In genomic region chr7:16412930-16413329, GRCm38 (mm10) we compare ENCODE assay signal across 13 mouse cellular contexts. TPM values are rescaled to one million over a fixed set of nuclear protein-coding genes. Genes with fewer than 3 reads are reported as not detected.
DNase-seq lines count a peak whose midpoint lies in the region; ATAC-seq and TF ChIP-seq lines count a peak whose summit lies in the region.
"Had no signal": no experiment of that assay in that cellular context is flagged by ENCODE, and none has a peak within 500 bp of the region (broad histone marks: within the 10 kb centered on the region; RNA-seq: fewer than 3 reads in every experiment).

No protein-coding gene starts in this region.

- H3K27ac ChIP-seq in forebrain, embryonic 13.5 days = peak overlapping the region; percentile 11; the same call in 1 of the 2 replicates
- no peak overlapping the region for H3K27ac ChIP-seq in forebrain, embryonic 14.5 days (ENCODE audit: low read depth, low read length)
- H3K27ac ChIP-seq in lung, embryonic 14.5 days (ENCODE audit: low read depth) = no peak overlapping the region; the same call in 1 of the 2 replicates
- peak overlapping the region; percentile 77 for H3K27ac ChIP-seq in liver, embryonic 15.5 days (replicated peaks)
- H3K27ac ChIP-seq: neural tube, embryonic 12.5 days had no signal

- DNase-seq in forebrain, embryonic 14.5 days (ENCODE audit: low spot score) = no peak
- DNase-seq in lung, embryonic 14.5 days = peak; percentile 32
- DNase-seq in lung, postnatal 25 days (ENCODE audit: low spot score) = no peak
- DNase-seq in retina, adult 2 months (ENCODE audit: low read depth, low spot score) = peak; percentile 65
- no peak for DNase-seq in neural tube, embryonic 10.5 days (ENCODE audit: extremely low spot score, low spot score)
- DNase-seq in cerebellum, postnatal 14 days = no peak
- DNase-seq: B cell, adult 2 months; cerebellum, postnatal 25 days; heart, postnatal 10 days; kidney, adult 9 months had no signal

- H3K4me3 ChIP-seq in forebrain, embryonic 13.5 days = no peak overlapping the region
- H3K4me3 ChIP-seq in forebrain, embryonic 14.5 days (ENCODE audit: low read depth, low read length) = no peak overlapping the region
- H3K4me3 ChIP-seq in lung, embryonic 14.5 days (ENCODE audit: low read depth, low read length) = no peak overlapping the region
- no peak overlapping the region for H3K4me3 ChIP-seq in liver, embryonic 15.5 days (replicated peaks)
- H3K4me3 ChIP-seq: neural tube, embryonic 12.5 days had no signal

- WGBS in forebrain, embryonic 13.5 days = 47% methylated on average over 2 of the region's 2 CpGs
- WGBS in forebrain, embryonic 14.5 days = 55% methylated on average over 2 of the region's 2 CpGs
- 43% methylated on average over 2 of the region's 2 CpGs for WGBS in lung, embryonic 14.5 days
- 79% methylated on average over 2 of the region's 2 CpGs for WGBS in liver, embryonic 15.5 days (ENCODE audit: insufficient replicate concordance)

- 0 out of 2 replicates have a peak overlapping the region, but pooled peaks have one; percentile 17 for H3K9ac ChIP-seq in forebrain, embryonic 13.5 days
- H3K9ac ChIP-seq in forebrain, embryonic 14.5 days (ENCODE audit: low read length) = no peak overlapping the region
- H3K9ac ChIP-seq in lung, embryonic 14.5 days = no peak overlapping the region
- H3K9ac ChIP-seq in liver, embryonic 15.5 days = no peak overlapping the region
- H3K9ac ChIP-seq: neural tube, embryonic 12.5 days had no signal

- H3K9me3 ChIP-seq in forebrain, embryonic 13.5 days (replicated peaks) = no peaks in the 10 kb centered on the region
- no peaks in the 10 kb centered on the region for H3K9me3 ChIP-seq in forebrain, embryonic 14.5 days (replicated peaks; ENCODE audit: control insufficient read depth, low read length)
- H3K9me3 ChIP-seq in lung, embryonic 14.5 days (ENCODE audit: low read depth, low read length) = no peaks in the 10 kb centered on the region
- no peaks in the 10 kb centered on the region for H3K9me3 ChIP-seq in liver, embryonic 15.5 days (replicated peaks)
- H3K9me3 ChIP-seq: neural tube, embryonic 12.5 days had no signal

- H3K27me3 ChIP-seq in forebrain, embryonic 13.5 days = no peaks in the 10 kb centered on the region
- no peaks in the 10 kb centered on the region for H3K27me3 ChIP-seq in forebrain, embryonic 14.5 days (replicated peaks; ENCODE audit: control insufficient read depth, insufficient read depth, low read length)
- no peaks in the 10 kb centered on the region for H3K27me3 ChIP-seq in lung, embryonic 14.5 days (ENCODE audit: insufficient read depth, low read length)
- no peaks in the 10 kb centered on the region for H3K27me3 ChIP-seq in liver, embryonic 15.5 days
- H3K27me3 ChIP-seq: neural tube, embryonic 12.5 days had no signal

- H3K4me2 ChIP-seq in forebrain, embryonic 13.5 days = no peak overlapping the region
- no peak overlapping the region for H3K4me2 ChIP-seq in forebrain, embryonic 14.5 days (ENCODE audit: low read length)
- H3K4me2 ChIP-seq in lung, embryonic 14.5 days = no peak overlapping the region
- H3K4me2 ChIP-seq in liver, embryonic 15.5 days = no peak overlapping the region
- H3K4me2 ChIP-seq: neural tube, embryonic 12.5 days had no signal

- no peak for TF ChIP-seq CTCF in lung, embryonic 14.5 days (IDR thresholded peaks at IDR 0.05; ENCODE audit: low read depth)

- H3K36me3 ChIP-seq in forebrain, embryonic 13.5 days (ENCODE audit: poor library complexity, severe bottlenecking) = peaks cover 48% of the 10 kb centered on the region
- H3K36me3 ChIP-seq in forebrain, embryonic 14.5 days (ENCODE audit: control insufficient read depth, insufficient read depth, low read length) = peaks cover 24% of the 10 kb centered on the region
- H3K36me3 ChIP-seq in lung, embryonic 14.5 days (ENCODE audit: insufficient read depth) = peaks cover 55% of the 10 kb centered on the region
- H3K36me3 ChIP-seq in liver, embryonic 15.5 days (replicated peaks) = peaks cover 62% of the 10 kb centered on the region

- no peak for ATAC-seq in forebrain, embryonic 13.5 days
- ATAC-seq in forebrain, embryonic 14.5 days = no peak
- ATAC-seq in lung, embryonic 14.5 days (ENCODE audit: insufficient read depth) = peak; percentile 21; the same call in 1 of the 2 replicates
- no peak for ATAC-seq in liver, embryonic 15.5 days (ENCODE audit: insufficient read depth)

- peaks cover 30% of the 10 kb centered on the region for H3K4me1 ChIP-seq in forebrain, embryonic 13.5 days
- H3K4me1 ChIP-seq in forebrain, embryonic 14.5 days (ENCODE audit: control insufficient read depth, insufficient read depth, low read length) = peaks cover 5% of the 10 kb centered on the region; the same call in 1 of the 2 replicates
- H3K4me1 ChIP-seq in lung, embryonic 14.5 days (ENCODE audit: insufficient read depth) = no peaks in the 10 kb centered on the region; the same call in none of the 2 replicates
- peaks cover 73% of the 10 kb centered on the region for H3K4me1 ChIP-seq in liver, embryonic 15.5 days (replicated peaks)

RNA-seq across cellular contexts. Expression of gene Zc3h4, which starts 12.2 kb away (rescaled TPM):
- 19.5 and 20.5 TPM in 2 replicates for polyA plus RNA-seq in forebrain, embryonic 13.5 days (2015; fragmentation: Nextera tagmentation; extraction: Ambion mirVana)
- 14.3 and 15.5 TPM in 2 replicates for polyA plus RNA-seq in forebrain, embryonic 14.5 days (2014; fragmentation: Nextera tagmentation; extraction: Ambion mirVana)
- polyA plus RNA-seq in lung, embryonic 14.5 days (2014; fragmentation: Nextera tagmentation; extraction: Ambion mirVana) = 18.7 and 19.0 TPM in 2 replicates
- 8.0 and 10.8 TPM in 2 replicates for polyA plus RNA-seq in liver, embryonic 15.5 days (2015; fragmentation: Nextera tagmentation; extraction: Ambion mirVana)

RNA-seq across cellular contexts. Expression of gene Sae1, which starts 25.3 kb away (rescaled TPM):
- 355 and 370 TPM in 2 replicates for polyA plus RNA-seq in forebrain, embryonic 13.5 days (2015; fragmentation: Nextera tagmentation; extraction: Ambion mirVana)
- 253 and 259 TPM in 2 replicates for polyA plus RNA-seq in forebrain, embryonic 14.5 days (2014; fragmentation: Nextera tagmentation; extraction: Ambion mirVana)
- 356 and 365 TPM in 2 replicates for polyA plus RNA-seq in lung, embryonic 14.5 days (2014; fragmentation: Nextera tagmentation; extraction: Ambion mirVana)
- polyA plus RNA-seq in liver, embryonic 15.5 days (2015; fragmentation: Nextera tagmentation; extraction: Ambion mirVana) = 97.7 and 98.0 TPM in 2 replicates

RNA-seq across cellular contexts. Expression of gene Tmem160, which starts 39.6 kb away (rescaled TPM):
- 55.7 and 56.4 TPM in 2 replicates for polyA plus RNA-seq in forebrain, embryonic 13.5 days (2015; fragmentation: Nextera tagmentation; extraction: Ambion mirVana)
- polyA plus RNA-seq in forebrain, embryonic 14.5 days (2014; fragmentation: Nextera tagmentation; extraction: Ambion mirVana) = 67.2 and 75.4 TPM in 2 replicates
- 40.4 and 46.1 TPM in 2 replicates for polyA plus RNA-seq in lung, embryonic 14.5 days (2014; fragmentation: Nextera tagmentation; extraction: Ambion mirVana)
- 28.8 and 30.4 TPM in 2 replicates for polyA plus RNA-seq in liver, embryonic 15.5 days (2015; fragmentation: Nextera tagmentation; extraction: Ambion mirVana)

Comparison
In these comparisons a context has a peak if more than half of its experiments do, and no peak if none do; other contexts are left out.
1. H3K27ac ChIP-seq: peak in forebrain, embryonic 13.5 days (single experiment) and liver, embryonic 15.5 days (single experiment); none in forebrain, embryonic 14.5 days (single experiment) and lung, embryonic 14.5 days (single experiment).
2. DNase-seq: peak in lung, embryonic 14.5 days (single experiment) and retina, adult 2 months (single experiment); none in forebrain, embryonic 14.5 days (single experiment), lung, postnatal 25 days (single experiment), neural tube, embryonic 10.5 days (single experiment) and cerebellum, postnatal 14 days (0 of 2).